Mouse (Mus musculus): ENCODE data around the gene Sdhc. TPM values are rescaled to one million over a fixed set of nuclear protein-coding genes. Genes with fewer than 3 reads are reported as not detected.

Gene Sdhc
- polyA plus RNA-seq, 1 experiment from 2014 or later, result 282 TPM

DNA sequence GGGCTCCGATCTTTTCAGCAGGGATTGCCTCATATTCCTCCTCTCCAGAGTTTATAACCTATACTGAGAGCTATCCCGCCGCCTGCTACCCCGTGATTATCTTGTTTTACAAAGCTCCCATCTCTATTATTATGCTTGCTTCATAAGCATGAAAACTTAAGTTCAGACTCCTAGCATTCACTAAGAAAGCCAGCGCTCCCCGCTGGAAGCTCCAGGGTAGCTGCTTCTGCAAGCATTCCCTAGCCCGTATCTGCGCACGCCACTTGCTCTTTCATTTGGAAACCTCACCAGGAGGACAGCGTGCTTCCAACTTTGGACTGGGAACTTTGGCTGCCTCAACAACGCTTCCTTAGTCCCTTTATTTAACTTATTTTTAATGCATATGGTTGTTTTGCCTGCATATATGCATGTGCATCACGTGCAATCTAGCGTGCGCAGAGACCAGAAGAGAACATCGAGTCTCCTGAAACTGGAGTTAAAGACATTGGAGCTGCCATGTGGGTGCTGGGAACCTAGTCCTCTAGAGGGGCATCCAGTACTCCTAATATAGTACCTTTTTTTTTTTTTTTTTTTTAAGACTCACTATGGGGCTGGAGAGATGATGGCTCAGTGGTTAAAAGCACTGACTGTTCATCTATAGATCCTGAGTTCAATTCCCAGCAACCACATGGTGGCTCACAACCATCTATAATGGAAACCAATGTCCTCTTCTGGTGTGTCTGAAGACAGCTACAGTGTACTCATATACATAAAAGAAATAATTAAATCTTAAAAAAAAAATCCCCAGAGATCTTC is 38.4 kb downstream of the Sdhc start:
- 0 out of 2 replicates have a peak, but pooled peaks cover 5% of the 10 kb centered on the region for H3K4me1 ChIP-seq (ENCODE audit: control insufficient read depth, insufficient read depth, low read length)
- peak overlapping the region; percentile 72 for H3K4me2 ChIP-seq (ENCODE audit: low read depth, low read length)
- H3K27me3 ChIP-seq (ENCODE audit: control insufficient read depth, insufficient read depth, low read length), result no peaks in the 10 kb centered on the region
- peak overlapping the region; percentile 63 for H3K4me3 ChIP-seq (replicated peaks; ENCODE audit: low read length)
- WGBS, result 2% methylated on average over 15 of the region's 15 CpGs
- H3K9me3 ChIP-seq (replicated peaks; ENCODE audit: control insufficient read depth, low read length), result no peaks in the 10 kb centered on the region
- peak overlapping the region; percentile 68 for H3K9ac ChIP-seq (ENCODE audit: low read length)
- peak overlapping the region; percentile 88 for H3K27ac ChIP-seq (ENCODE audit: low read length)
- no peaks in the 10 kb centered on the region for H3K36me3 ChIP-seq (ENCODE audit: control insufficient read depth, insufficient read depth, low read length)
- ATAC-seq (ENCODE audit: insufficient read depth, low FRiP score), result no peak

- Histone ChIP-seq H3K27me3 (ENCODE audit: control insufficient read depth, insufficient read depth, low read length) (no peaks in the 10 kb centered on the region), H3K36me3 (ENCODE audit: control insufficient read depth, insufficient read depth, low read length) (no peaks in the 10 kb centered on the region), H3K27ac (ENCODE audit: low read length) (peak overlapping the region; percentile 88), H3K4me3 (replicated peaks; ENCODE audit: low read length) (peak overlapping the region; percentile 63), H3K9ac (ENCODE audit: low read length) (peak overlapping the region; percentile 71), H3K4me2 (ENCODE audit: low read depth, low read length) (peak overlapping the region; percentile 72), H3K4me1 (ENCODE audit: control insufficient read depth, insufficient read depth, low read length) (0 out of 2 replicates have a peak, but pooled peaks cover 5% of the 10 kb centered on the region), H3K9me3 (replicated peaks; ENCODE audit: control insufficient read depth, low read length) (no peaks in the 10 kb centered on the region)
- WGBS, result under 1% methylated on average over 38 of the region's 38 CpGs
- peak; percentile 90 for ATAC-seq (ENCODE audit: insufficient read depth, low FRiP score)
Observed at GRCm38 (mm10) chr1:171111020-171111780, 39.2 kb downstream of the Sdhc start.

DNA sequence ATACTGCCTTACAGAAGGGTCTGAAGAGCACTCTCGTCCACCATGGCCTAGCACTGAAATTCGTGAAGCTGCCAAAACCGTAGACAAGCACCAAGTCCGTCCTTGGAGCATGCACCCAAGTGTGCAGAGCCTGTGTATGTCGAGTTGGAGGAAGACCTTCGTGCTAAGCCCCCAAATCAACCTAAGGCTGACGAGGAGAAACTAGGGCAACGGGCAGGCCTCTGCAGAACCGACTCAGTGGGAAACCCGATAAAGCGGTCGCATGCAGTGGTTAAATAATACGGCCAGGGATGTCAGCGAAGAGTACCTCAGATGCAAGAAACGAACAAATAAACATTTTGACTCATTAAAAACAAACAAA is 39.8 kb downstream of the Sdhc start:
- Histone ChIP-seq H3K36me3 (ENCODE audit: control insufficient read depth, insufficient read depth, low read length) (no peaks in the 10 kb centered on the region), H3K27ac (ENCODE audit: low read length) (peak overlapping the region; percentile 88), H3K27me3 (ENCODE audit: control insufficient read depth, insufficient read depth, low read length) (no peaks in the 10 kb centered on the region), H3K4me3 (replicated peaks; ENCODE audit: low read length) (peak overlapping the region; percentile 63), H3K9me3 (replicated peaks; ENCODE audit: control insufficient read depth, low read length) (no peaks in the 10 kb centered on the region), H3K9ac (ENCODE audit: low read length) (peak overlapping the region; percentile 71), H3K4me1 (ENCODE audit: control insufficient read depth, insufficient read depth, low read length) (0 out of 2 replicates have a peak, but pooled peaks cover 5% of the 10 kb centered on the region), H3K4me2 (ENCODE audit: low read depth, low read length) (peak overlapping the region; percentile 72)
- WGBS, result 14% methylated on average over 15 of the region's 15 CpGs
- no peak; the same call in 1 of the 2 replicates for ATAC-seq (ENCODE audit: insufficient read depth, low FRiP score)

- H3K4me3 ChIP-seq (replicated peaks; ENCODE audit: low read length), result no peak overlapping the region
- ATAC-seq (ENCODE audit: insufficient read depth, low FRiP score), result no peak
- H3K4me1 ChIP-seq (ENCODE audit: control insufficient read depth, insufficient read depth, low read length), result 0 out of 2 replicates have a peak, but pooled peaks cover 5% of the 10 kb centered on the region
- H3K9me3 ChIP-seq (replicated peaks; ENCODE audit: control insufficient read depth, low read length), result no peaks in the 10 kb centered on the region
- WGBS, result 40% methylated on average over 9 of the region's 9 CpGs
- H3K9ac ChIP-seq (ENCODE audit: low read length), result no peak overlapping the region
- no peak overlapping the region for H3K27ac ChIP-seq (ENCODE audit: low read length)
- H3K36me3 ChIP-seq (ENCODE audit: control insufficient read depth, insufficient read depth, low read length), result no peaks in the 10 kb centered on the region
- no peak overlapping the region for H3K4me2 ChIP-seq (ENCODE audit: low read depth, low read length)
- H3K27me3 ChIP-seq (ENCODE audit: control insufficient read depth, insufficient read depth, low read length), result no peaks in the 10 kb centered on the region
Observed at GRCm38 (mm10) chr1:171109620-171110019, 40.8 kb downstream of the Sdhc start.

DNA sequence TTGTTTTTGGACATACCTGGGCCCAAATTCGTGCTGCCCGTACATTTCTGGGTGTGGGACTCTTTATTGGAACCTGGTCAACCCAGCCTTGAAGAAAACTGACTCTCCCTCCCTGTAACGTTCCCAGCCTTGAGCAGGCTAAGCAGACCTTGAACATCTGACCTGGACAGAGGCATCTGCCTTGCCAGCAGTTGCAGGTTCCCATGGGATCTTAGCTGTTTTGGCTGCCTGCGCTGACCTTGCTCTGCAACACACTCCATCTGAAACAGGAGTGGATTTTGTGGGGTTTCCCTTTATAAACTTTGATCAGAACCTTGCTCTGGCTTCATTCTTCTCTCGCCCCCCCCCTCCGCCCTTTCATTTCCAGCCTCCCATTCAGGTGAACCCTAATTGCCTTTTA is 45.2 kb downstream of the Sdhc start:
- no peaks in the 10 kb centered on the region for H3K27me3 ChIP-seq (ENCODE audit: control insufficient read depth, insufficient read depth, low read length)
- WGBS, result 70% methylated on average over 6 of the region's 6 CpGs
- H3K36me3 ChIP-seq (ENCODE audit: control insufficient read depth, insufficient read depth, low read length), result no peaks in the 10 kb centered on the region
- no peak for ATAC-seq (ENCODE audit: insufficient read depth, low FRiP score)
- no peak overlapping the region for H3K27ac ChIP-seq (ENCODE audit: low read length)
- no peak overlapping the region for H3K4me3 ChIP-seq (replicated peaks; ENCODE audit: low read length)
- no peaks in the 10 kb centered on the region for H3K9me3 ChIP-seq (replicated peaks; ENCODE audit: control insufficient read depth, low read length)
- H3K9ac ChIP-seq (ENCODE audit: low read length), result peak overlapping the region; percentile 26; the same call in 1 of the 2 replicates
- H3K4me1 ChIP-seq (ENCODE audit: control insufficient read depth, insufficient read depth, low read length), result peaks cover 7% of the 10 kb centered on the region; the same call in 1 of the 2 replicates
- H3K4me2 ChIP-seq (ENCODE audit: low read depth, low read length), result no peak overlapping the region

GRCm38 (mm10) chr1:171103179-171103840 is 47.1 kb downstream of the Sdhc start:
- no peaks in the 10 kb centered on the region for H3K36me3 ChIP-seq (ENCODE audit: control insufficient read depth, insufficient read depth, low read length)
- no peaks in the 10 kb centered on the region for H3K27me3 ChIP-seq (ENCODE audit: control insufficient read depth, insufficient read depth, low read length)
- no peaks in the 10 kb centered on the region for H3K9me3 ChIP-seq (replicated peaks; ENCODE audit: control insufficient read depth, low read length)
- peaks cover 6% of the 10 kb centered on the region; the same call in 1 of the 2 replicates for H3K4me1 ChIP-seq (ENCODE audit: control insufficient read depth, insufficient read depth, low read length)
- peak overlapping the region; percentile 77 for H3K4me3 ChIP-seq (replicated peaks; ENCODE audit: low read length)
- 8% methylated on average over 10 of the region's 10 CpGs for WGBS
- H3K27ac ChIP-seq (ENCODE audit: low read length), result peak overlapping the region; percentile 25; the same call in 1 of the 2 replicates
- ATAC-seq (ENCODE audit: insufficient read depth, low FRiP score), result peak; percentile 8; the same call in 1 of the 2 replicates
- H3K4me2 ChIP-seq (ENCODE audit: low read depth, low read length), result peak overlapping the region; percentile 77
- peak overlapping the region; percentile 57 for H3K9ac ChIP-seq (ENCODE audit: low read length)

DNA sequence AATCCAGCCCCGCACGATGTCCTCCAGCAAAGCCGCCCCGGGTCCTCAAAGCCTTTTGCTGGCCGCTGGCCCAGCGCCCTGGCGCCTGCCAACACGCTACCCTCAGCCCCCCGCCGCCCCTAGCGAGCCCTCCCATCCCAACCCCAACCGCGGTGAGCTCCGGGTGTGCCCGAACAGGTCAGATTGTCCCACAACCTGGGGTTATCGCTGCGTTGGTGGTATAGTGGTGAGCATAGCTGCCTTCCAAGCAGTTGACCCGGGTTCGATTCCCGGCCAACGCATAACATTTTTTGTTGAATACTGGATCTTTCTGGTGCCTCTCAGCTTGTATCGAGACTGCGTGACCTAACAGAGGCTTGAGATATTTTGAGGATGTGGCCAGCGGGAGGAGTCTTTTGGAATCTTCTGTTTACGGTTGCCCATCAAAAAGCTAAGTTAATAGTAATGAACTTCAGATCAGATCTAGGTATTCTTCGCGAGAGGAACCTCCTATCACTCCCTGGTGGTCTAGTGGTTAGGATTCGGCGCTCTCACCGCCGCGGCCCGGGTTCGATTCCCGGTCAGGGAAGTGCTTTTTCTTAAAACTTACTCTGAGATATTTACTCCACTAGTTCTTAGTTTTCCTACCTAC is 47.7 kb downstream of the Sdhc start:
- peak; percentile 92 for ATAC-seq (ENCODE audit: insufficient read depth, low FRiP score)
- under 1% methylated on average over 35 of the region's 35 CpGs for WGBS
- Histone ChIP-seq H3K36me3 (ENCODE audit: control insufficient read depth, insufficient read depth, low read length) (no peaks in the 10 kb centered on the region), H3K4me3 (replicated peaks; ENCODE audit: low read length) (peak overlapping the region; percentile 77), H3K4me2 (ENCODE audit: low read depth, low read length) (peak overlapping the region; percentile 77), H3K9me3 (replicated peaks; ENCODE audit: control insufficient read depth, low read length) (no peaks in the 10 kb centered on the region), H3K4me1 (ENCODE audit: control insufficient read depth, insufficient read depth, low read length) (peaks cover 6% of the 10 kb centered on the region; the same call in 1 of the 2 replicates), H3K27me3 (ENCODE audit: control insufficient read depth, insufficient read depth, low read length) (no peaks in the 10 kb centered on the region), H3K27ac (ENCODE audit: low read length) (peak overlapping the region; percentile 58), H3K9ac (ENCODE audit: low read length) (peak overlapping the region; percentile 77)

DNA sequence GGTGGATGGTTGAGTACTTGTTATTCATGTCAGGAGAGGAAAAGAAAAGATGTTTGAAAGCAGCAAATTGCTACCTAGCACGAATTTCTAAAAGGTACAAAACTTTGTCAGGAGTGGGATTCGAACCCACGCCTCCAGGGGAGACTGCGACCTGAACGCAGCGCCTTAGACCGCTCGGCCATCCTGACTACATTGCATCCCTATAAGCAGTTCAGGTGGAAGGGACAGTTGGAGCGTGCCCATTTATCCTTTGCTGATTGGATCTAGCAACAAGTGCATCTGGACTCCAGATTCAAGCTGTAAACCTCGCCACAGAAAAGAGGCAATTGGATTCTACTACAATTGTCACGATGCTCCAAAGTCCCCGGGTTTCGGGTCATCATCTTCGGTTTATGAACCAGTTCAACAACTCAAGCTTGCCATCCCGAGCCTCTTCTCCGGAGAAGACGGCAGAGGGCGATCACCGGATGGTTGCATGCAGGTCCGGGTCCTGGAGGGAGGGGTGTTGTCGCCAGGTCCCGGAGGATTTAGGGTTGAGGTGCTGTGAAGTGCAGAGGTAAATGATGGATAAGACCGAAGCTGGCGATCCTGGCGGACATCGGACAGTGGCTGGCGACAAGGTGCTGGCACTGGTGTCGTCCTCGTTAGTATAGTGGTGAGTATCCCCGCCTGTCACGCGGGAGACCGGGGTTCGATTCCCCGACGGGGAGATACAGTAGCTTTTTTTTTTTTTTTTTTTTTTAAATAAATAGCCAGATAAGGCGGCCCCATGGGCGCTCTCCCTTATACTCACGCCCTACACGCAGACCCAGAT is 48.5 kb downstream of the Sdhc start:
- H3K4me2 ChIP-seq (ENCODE audit: low read depth, low read length), result peak overlapping the region; percentile 77
- H3K27me3 ChIP-seq (ENCODE audit: control insufficient read depth, insufficient read depth, low read length), result no peaks in the 10 kb centered on the region
- H3K36me3 ChIP-seq (ENCODE audit: control insufficient read depth, insufficient read depth, low read length), result no peaks in the 10 kb centered on the region
- no peaks in the 10 kb centered on the region for H3K9me3 ChIP-seq (replicated peaks; ENCODE audit: control insufficient read depth, low read length)
- peak; percentile 81 for ATAC-seq (ENCODE audit: insufficient read depth, low FRiP score)
- H3K4me3 ChIP-seq (replicated peaks; ENCODE audit: low read length), result peak overlapping the region; percentile 77
- WGBS, result under 1% methylated on average over 40 of the region's 40 CpGs
- peaks cover 7% of the 10 kb centered on the region; the same call in 1 of the 2 replicates for H3K4me1 ChIP-seq (ENCODE audit: control insufficient read depth, insufficient read depth, low read length)
- peak overlapping the region; percentile 58; the same call in 1 of the 2 replicates for H3K27ac ChIP-seq (ENCODE audit: low read length)
- H3K9ac ChIP-seq (ENCODE audit: low read length), result peak overlapping the region; percentile 77

All from stomach, embryonic 16.5 days (tissue).